Mouse (Mus musculus) CH12.LX (cell line): ENCODE results near the gene Ryr3.

Source experiments
- CTCF ChIP-seq, 2 experiments: IDR thresholded peaks in 1 of 2; conservative IDR thresholded peaks in 1 of 2; 2 replicates each; pipeline ENCODE4 v1.5.1; 2011 to 2012; ENCODE audit warnings: low read depth in 2 of 2, low read length in 2 of 2, improper control_type of control experiment in 1 of 2, inconsistent platforms in 1 of 2, mild to moderate bottlenecking in 1 of 2, moderate library complexity in 1 of 2
- EP300 ChIP-seq: IDR thresholded peaks from 2 replicates; pipeline ENCODE4 v1.6.1; 2011; ENCODE audit warnings: low read length, improper control_type of control experiment
- HCFC1 ChIP-seq: IDR thresholded peaks from 2 replicates; pipeline ENCODE4 v1.6.1; 2012; ENCODE audit warnings: low read depth, mild to moderate bottlenecking, inconsistent platforms, low read length, improper control_type of control experiment
- POLR2A ChIP-seq: IDR thresholded peaks from 2 replicates; pipeline ENCODE4 v1.6.1; 2011; ENCODE audit warnings: low read depth, mild to moderate bottlenecking, improper control_type of control experiment, low read length
- SIN3A ChIP-seq: IDR thresholded peaks from 2 replicates; pipeline ENCODE4 v1.6.1; 2012; ENCODE audit warnings: low read length, improper control_type of control experiment, inconsistent platforms
- UBTF ChIP-seq: IDR thresholded peaks from 2 replicates; pipeline ENCODE4 v1.6.1; 2012; ENCODE audit warnings: low read depth, mild to moderate bottlenecking, inconsistent platforms, low read length, improper control_type of control experiment, moderate library complexity

DNA sequence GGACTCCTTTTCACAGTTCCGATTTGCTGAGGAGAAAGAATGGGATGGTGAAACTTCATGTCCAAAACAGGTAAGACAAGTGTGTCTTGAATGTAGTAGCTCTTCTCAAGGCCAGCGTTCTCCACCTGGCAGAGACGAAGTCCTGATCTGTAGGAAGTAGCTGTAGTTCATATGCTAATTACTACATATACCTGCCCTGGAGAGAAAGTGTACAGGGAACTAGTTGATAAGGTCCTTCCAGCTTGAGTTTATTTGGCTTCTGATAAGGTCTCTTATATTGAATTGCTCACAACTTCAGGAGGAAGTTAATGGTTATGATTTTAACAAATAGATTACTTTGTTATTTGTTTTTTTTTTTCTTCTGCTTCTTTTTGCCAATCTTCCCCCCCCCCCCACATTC lies 591.7 kb downstream of the Ryr3 start:
- no peak for TF ChIP-seq CTCF (conservative IDR thresholded peaks at IDR 0.05 in 1 of 2, IDR thresholded peaks at IDR 0.05 in 1 of 2; ENCODE audit: low read depth in 2 of 2, low read length in 2 of 2)
- TF ChIP-seq SIN3A, result no peak
- no peak for TF ChIP-seq UBTF
- no peak for TF ChIP-seq HCFC1
- no peak for TF ChIP-seq POLR2A
- no peak for TF ChIP-seq EP300
